Mouse (Mus musculus): ENCODE measurements at regions not wholly inside any gene's neighbourhood (a gene's known extent, or its start where the extent isn't known, plus 50 kb on each side); places are given as distances from the start of the nearest gene placed in this dataset.

DNA sequence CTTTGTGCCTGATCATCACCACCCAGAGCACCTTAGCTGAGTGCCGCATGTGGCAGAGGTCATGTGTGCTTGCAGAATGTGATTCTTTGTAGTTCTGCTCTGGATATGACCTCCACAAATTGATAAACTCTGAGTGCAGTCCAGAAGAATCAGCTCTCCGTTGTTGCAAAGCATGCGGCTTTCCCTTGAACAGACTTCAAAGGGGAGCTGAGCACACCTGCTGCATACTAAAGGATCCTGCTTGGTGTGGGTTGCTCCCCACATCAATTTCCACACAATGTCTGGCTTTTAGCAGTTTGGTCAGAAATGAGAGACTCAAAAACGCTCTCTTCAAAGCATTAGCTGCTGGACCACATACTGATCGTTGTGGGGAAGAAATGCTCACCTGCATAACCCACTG is 806.5 kb upstream of the Chrm3 start:
- Histone ChIP-seq H3K4me2 (ENCODE audit: insufficient read depth, low read depth, poor library complexity, severe bottlenecking) (no peak overlapping the region), H3K27ac (ENCODE audit: insufficient read depth, low read depth) (no peak overlapping the region), H3K9me3 (replicated peaks; ENCODE audit: low read length) (no peaks in the 10 kb centered on the region), H3K36me3 (replicated peaks in 1 of 2; ENCODE audit: control insufficient read depth in 1 of 2, insufficient read depth in 1 of 2, low read length in 1 of 2) (no peaks in the 10 kb centered on the region), H3K9ac (ENCODE audit: insufficient read depth, low read depth) (no peak overlapping the region), H3K4me1 (ENCODE audit: control insufficient read depth in 1 of 2, insufficient read depth in 2 of 2) (no peaks in the 10 kb centered on the region), H3K79me2 (replicated peaks; ENCODE audit: control insufficient read depth, extremely low read depth, insufficient read depth, poor library complexity, severe bottlenecking) (no peaks in the 10 kb centered on the region), H3K4me3 (replicated peaks in 1 of 3; ENCODE audit: low read depth in 2 of 3, low read length in 2 of 3, poor library complexity in 1 of 3) (no peak overlapping the region), H3K27me3 (replicated peaks) (no peaks in the 10 kb centered on the region)
- in situ Hi-C loops (cut with MboI; ENCODE audit: low pct_ligation_motif_present, low pct_unique_long_range_greater_than_20kb, low sequenced_read_pairs) (no loop called here), dilution Hi-C loops (cut with MboI; ENCODE audit: extremely low pct_ligation_motif_present, extremely low pct_unique_long_range_greater_than_20kb, low sequenced_read_pairs) (no loop called here)
- DNase-seq (ENCODE audit: extremely low read depth): no peak
- TF ChIP-seq MEF2A (IDR thresholded peaks at IDR 0.05; ENCODE audit: borderline replicate concordance, low read depth, low read length) (no peak), MXI1 (IDR thresholded peaks at IDR 0.05; ENCODE audit: low read depth, low read length) (no peak), JUND (conservative IDR thresholded peaks at IDR 0.05; ENCODE audit: low read depth, low read length) (no peak), POLR2A (IDR thresholded peaks at IDR 0.05; ENCODE audit: low read depth, low read length) (no peak), IRF4 (IDR thresholded peaks at IDR 0.05; ENCODE audit: low read depth, low read length) (no peak), MAZ (IDR thresholded peaks at IDR 0.05; ENCODE audit: low read depth, low read length) (no peak), ZC3H11A (IDR thresholded peaks at IDR 0.05; ENCODE audit: low read depth, low read length) (no peak), MAX (IDR thresholded peaks at IDR 0.05; ENCODE audit: low read length) (no peak), GABPA (IDR thresholded peaks at IDR 0.05; ENCODE audit: insufficient replicate concordance, low read depth, low read length) (no peak), ZNF384 (IDR thresholded peaks at IDR 0.05; ENCODE audit: low read depth, low read length) (no peak), ZMIZ1 (IDR thresholded peaks at IDR 0.05; ENCODE audit: low read depth, low read length) (no peak), CHD2 (IDR thresholded peaks at IDR 0.05; ENCODE audit: low read length) (no peak), ELF1 (IDR thresholded peaks at IDR 0.05; ENCODE audit: low read depth, low read length) (no peak), CHD1 (IDR thresholded peaks at IDR 0.05; ENCODE audit: low read depth, low read length) (no peak), NRF1 (IDR thresholded peaks at IDR 0.05; ENCODE audit: low read depth, low read length) (no peak), ZKSCAN1 (IDR thresholded peaks at IDR 0.05; ENCODE audit: borderline replicate concordance, low read depth, low read length) (no peak)

DNA sequence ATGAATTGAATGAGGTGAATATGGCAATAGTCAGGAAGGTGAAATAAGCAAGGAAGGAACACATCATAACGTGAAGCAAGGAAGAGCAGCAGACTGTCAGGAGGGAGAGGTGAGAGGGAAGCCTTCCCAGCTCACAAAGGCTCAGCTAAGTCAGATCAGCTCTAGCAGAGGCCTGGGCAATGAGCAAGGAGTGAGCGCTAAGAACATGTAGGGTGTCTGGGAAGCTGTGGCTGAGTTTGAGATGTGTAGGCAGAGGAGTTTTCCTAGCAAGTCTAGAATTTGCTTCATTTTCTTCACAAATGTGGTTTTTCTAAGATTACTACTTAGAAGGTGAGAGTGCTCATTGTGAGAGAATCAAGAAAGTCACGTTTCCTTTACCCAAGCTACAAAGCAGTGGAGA is 803.5 kb upstream of the Chrm3 start:
- dilution Hi-C loops (cut with MboI; ENCODE audit: extremely low pct_ligation_motif_present, extremely low pct_unique_long_range_greater_than_20kb, low sequenced_read_pairs) (no loop called here), in situ Hi-C loops (cut with MboI; ENCODE audit: low pct_ligation_motif_present, low pct_unique_long_range_greater_than_20kb, low sequenced_read_pairs) (no loop called here)
- Histone ChIP-seq H3K36me3 (replicated peaks in 1 of 2; ENCODE audit: control insufficient read depth in 1 of 2, insufficient read depth in 1 of 2, low read length in 1 of 2) (no peaks in the 10 kb centered on the region), H3K4me1 (ENCODE audit: control insufficient read depth in 1 of 2, insufficient read depth in 2 of 2) (no peaks in the 10 kb centered on the region), H3K79me2 (replicated peaks; ENCODE audit: control insufficient read depth, extremely low read depth, insufficient read depth, poor library complexity, severe bottlenecking) (no peaks in the 10 kb centered on the region), H3K4me3 (replicated peaks in 1 of 3; ENCODE audit: low read depth in 2 of 3, low read length in 2 of 3, poor library complexity in 1 of 3) (no peak overlapping the region), H3K4me2 (ENCODE audit: insufficient read depth, low read depth, poor library complexity, severe bottlenecking) (no peak overlapping the region), H3K27me3 (replicated peaks) (no peaks in the 10 kb centered on the region), H3K9me3 (replicated peaks; ENCODE audit: low read length) (no peaks in the 10 kb centered on the region), H3K27ac (ENCODE audit: insufficient read depth, low read depth) (no peak overlapping the region), H3K9ac (ENCODE audit: insufficient read depth, low read depth) (no peak overlapping the region)
- DNase-seq (ENCODE audit: extremely low read depth): no peak
- TF ChIP-seq MAX (IDR thresholded peaks at IDR 0.05; ENCODE audit: low read length) (no peak), HCFC1 (IDR thresholded peaks at IDR 0.05; ENCODE audit: low read depth, low read length) (no peak), POLR2A (IDR thresholded peaks at IDR 0.05; ENCODE audit: low read depth, low read length) (no peak), TCF12 (IDR thresholded peaks at IDR 0.05; ENCODE audit: low read depth, low read length) (no peak), IRF4 (IDR thresholded peaks at IDR 0.05; ENCODE audit: low read depth, low read length) (no peak)
